Mouse (Mus musculus): Measurements from ENCODE around the gene Pnisr.
A peak's percentile ranks its signal among the peaks of the same experiment; 100 is the strongest.

The Pnisr gene

GRCm38 (mm10) chr4:21847481-21848286 is at the start of gene Pnisr:
Gene Pnisr, plus strand, starts transcription at chr4:21847583.
- DNase-seq: peak; percentile 96

GRCm38 (mm10) chr4:21801013-21801412 is 46.4 kb upstream of the Pnisr start:
- no peak for DNase-seq

DNA sequence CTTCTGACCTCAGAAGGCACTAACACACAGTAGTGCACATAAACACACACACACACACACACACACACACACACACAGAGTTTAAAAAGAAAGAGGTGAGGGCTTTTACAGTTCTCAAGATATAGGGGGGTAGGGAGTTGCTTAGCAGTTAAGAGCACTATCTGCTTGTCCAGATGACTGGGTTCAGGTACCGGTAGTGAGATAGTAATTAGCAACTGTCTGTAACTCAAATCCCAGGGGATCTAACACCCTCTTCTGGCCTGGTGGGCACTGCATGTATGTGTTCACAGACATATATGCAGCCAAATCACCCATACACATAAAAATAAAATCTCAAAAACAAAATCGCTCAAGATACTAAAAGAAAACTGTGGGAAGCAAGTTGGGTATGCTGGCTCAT is 45.8 kb upstream of the Pnisr start:
- DNase-seq: no peak

GRCm38 (mm10) chr4:21807204-21807603 is 40.2 kb upstream of the Pnisr start:
- DNase-seq: no peak

DNA sequence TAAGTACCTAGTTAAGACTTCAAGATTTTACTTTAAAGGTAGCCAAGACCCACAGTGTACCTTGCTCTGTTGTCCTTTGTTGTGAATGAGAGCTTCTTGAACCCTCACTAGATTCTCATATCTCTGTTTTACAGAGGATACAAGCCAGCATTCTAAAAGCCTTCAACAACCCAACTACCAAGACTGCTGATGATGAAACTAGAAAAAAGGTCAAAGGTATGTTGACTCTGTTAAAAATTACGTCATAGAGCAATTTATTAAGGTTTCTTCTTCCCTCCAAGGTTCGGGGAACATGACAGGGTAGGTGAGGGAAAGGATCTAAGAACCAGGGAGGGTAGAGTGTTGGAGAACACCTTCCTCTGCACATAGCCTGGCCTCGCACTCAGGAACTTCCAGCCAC is 36.8 kb upstream of the Pnisr start:
- no peak for DNase-seq

GRCm38 (mm10) chr4:21812635-21813034 is 34.7 kb upstream of the Pnisr start:
- DNase-seq: no peak

DNA sequence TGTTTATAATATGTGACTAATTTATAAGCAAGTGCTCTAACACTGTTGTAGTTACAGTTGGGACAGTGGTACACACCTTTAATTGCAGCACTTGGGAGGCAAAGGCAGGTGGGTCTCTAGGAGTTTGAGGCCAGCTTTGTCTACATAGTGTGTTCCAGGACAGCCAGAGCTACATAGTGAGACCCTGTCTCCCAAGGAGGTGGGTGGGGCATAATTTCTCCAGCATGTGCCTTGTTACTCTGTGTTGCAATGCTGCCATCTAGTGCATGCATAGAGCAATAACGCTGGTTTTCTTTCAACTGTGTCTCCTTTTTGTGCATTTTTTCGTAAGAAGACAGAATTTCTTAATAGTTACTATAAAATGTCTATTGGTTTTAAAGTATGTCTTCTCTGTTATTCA is 33.4 kb upstream of the Pnisr start:
- peak; percentile 64 for DNase-seq

DNA sequence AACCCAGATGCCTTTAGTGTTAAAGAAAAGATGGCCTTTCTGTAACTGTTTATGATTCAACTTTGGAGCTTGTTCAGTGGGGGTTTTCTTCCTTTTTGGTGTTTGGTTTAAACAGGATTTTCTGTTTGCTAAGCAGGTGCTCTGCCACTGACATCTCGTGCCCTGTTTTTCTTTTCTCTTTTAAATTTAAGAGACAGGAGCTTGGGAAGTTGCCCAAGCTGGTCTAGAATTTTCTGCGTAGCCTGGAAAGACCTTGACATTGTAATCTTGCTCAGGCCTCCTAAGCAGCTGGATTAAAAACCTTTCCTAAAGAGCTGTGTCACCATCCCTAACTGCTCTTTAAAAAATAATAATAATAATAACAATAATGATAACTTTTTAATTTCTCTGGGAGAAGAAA is 20.8 kb upstream of the Pnisr start:
- DNase-seq: no peak

GRCm38 (mm10) chr4:21832844-21833243 is 14.5 kb upstream of the Pnisr start:
- DNase-seq: no peak

DNA sequence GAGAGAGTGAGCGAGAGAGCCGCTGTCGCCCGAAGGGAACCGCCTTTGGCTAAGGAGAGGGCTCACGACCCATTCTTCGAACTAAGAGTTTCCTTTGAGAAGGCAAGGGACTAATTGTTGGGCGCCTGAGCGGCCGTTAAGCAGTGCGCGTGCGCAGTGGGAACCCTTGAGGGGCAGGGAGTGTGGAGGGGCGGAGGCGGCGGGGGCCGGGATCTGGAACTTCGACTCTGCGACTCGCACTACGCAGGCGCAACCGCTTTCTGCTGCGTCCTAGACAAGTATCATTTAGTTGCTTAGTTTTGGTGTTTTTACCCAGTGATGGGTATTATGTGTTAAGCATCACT is 876 bp downstream of the Pnisr start:
- DNase-seq: peak; percentile 93

GRCm38 (mm10) chr4:21857481-21857880 is 10.1 kb downstream of the Pnisr start:
- DNase-seq: no peak

GRCm38 (mm10) chr4:21865226-21865625 is 17.8 kb downstream of the Pnisr start:
- no peak for DNase-seq

GRCm38 (mm10) chr4:21878776-21879175 is 31.4 kb downstream of the Pnisr start:
- DNase-seq: no peak

- DNase-seq: peak; percentile 84
Observed at GRCm38 (mm10) chr4:21879565-21880220, 32.3 kb downstream of the Pnisr start, which contains the start of gene Coq3. Gene Coq3, plus strand, starts transcription at chr4:21879673.

GRCm38 (mm10) chr4:21882806-21883205 is 35.4 kb downstream of the Pnisr start:
- DNase-seq: no peak

DNA sequence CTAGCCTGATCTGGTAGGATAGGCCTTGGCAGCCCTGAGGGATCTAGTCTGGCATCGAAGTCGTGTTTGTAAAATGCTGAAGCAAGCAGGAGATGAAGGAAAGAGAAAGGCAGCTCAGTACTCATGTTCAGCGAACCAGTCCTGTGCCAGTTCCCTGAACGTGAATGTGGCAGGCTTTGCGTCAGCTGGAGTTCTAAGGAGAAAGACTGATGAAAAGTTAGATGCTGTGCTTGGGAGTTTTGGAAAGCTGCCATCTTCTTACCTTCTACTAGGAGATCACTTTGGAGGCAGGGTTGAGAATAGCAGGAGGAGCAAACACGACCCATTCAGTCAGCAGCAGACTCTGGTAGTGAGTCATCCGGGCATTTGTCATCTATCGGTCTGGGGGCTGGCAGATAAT is 38.4 kb downstream of the Pnisr start:
- no peak for DNase-seq
